Mouse (Mus musculus) brain, embryonic 14.5 days (tissue): Measurements from ENCODE around the gene Washc2. TPM values are rescaled to one million over a fixed set of nuclear protein-coding genes. Genes with fewer than 3 reads are reported as not detected.

ENCODE experiments used
- DNase-seq: peaks from one replicate; pipeline ENCODE4 v3.0.0-alpha.2; 2011; ENCODE audit warnings: low read depth
- CTCF ChIP-seq: fragments of 200-500 bp; IDR thresholded peaks from 2 replicates; pipeline ENCODE4 v1.5.1; 2012; ENCODE audit warnings: inconsistent platforms, mild to moderate bottlenecking, moderate library complexity, borderline replicate concordance; ENCODE audit not compliant: insufficient read depth, insufficient read length; ENCODE audit errors: extremely low read depth
- POLR2A ChIP-seq: fragments of 200-500 bp; IDR thresholded peaks from 2 replicates; pipeline ENCODE4 v1.6.1; 2012; ENCODE audit warnings: mild to moderate bottlenecking, inconsistent platforms, borderline replicate concordance; ENCODE audit not compliant: poor library complexity, insufficient read depth, insufficient read length, severe bottlenecking; ENCODE audit errors: extremely low read depth
- polyA plus RNA-seq: library from polyadenylated mRNA; depleted of rRNA; stranded (reverse); fragments of >200 nt; gene quantifications from 2 replicates; pipeline ENCODE4 v1.2.3, GENCODE M21; 2012; rRNA removed

Washc2 gene
- polyA plus RNA-seq, 1 experiment, result 105 TPM

DNA sequence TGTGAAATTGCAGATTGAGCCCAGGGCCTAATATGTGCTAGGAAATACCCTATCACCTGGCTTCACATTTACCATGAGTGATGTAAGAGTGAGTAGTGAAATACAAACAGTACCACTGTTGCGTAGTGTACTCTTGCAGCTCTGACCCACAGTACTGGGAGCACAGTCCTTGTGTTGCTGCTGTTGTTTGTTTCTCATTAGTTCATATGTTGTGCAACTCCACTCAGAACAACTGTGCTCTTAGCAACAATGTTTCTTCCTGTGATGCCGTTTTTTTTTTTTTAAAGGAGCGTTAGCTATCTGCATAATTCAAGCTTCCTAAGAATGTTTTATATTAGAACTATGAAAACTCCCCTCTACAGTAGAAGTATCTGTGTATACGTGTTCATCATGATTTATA is 57.8 kb downstream of the Washc2 start:
- peak; percentile 10 for DNase-seq
- TF ChIP-seq CTCF (no peak), POLR2A (no peak)

DNA sequence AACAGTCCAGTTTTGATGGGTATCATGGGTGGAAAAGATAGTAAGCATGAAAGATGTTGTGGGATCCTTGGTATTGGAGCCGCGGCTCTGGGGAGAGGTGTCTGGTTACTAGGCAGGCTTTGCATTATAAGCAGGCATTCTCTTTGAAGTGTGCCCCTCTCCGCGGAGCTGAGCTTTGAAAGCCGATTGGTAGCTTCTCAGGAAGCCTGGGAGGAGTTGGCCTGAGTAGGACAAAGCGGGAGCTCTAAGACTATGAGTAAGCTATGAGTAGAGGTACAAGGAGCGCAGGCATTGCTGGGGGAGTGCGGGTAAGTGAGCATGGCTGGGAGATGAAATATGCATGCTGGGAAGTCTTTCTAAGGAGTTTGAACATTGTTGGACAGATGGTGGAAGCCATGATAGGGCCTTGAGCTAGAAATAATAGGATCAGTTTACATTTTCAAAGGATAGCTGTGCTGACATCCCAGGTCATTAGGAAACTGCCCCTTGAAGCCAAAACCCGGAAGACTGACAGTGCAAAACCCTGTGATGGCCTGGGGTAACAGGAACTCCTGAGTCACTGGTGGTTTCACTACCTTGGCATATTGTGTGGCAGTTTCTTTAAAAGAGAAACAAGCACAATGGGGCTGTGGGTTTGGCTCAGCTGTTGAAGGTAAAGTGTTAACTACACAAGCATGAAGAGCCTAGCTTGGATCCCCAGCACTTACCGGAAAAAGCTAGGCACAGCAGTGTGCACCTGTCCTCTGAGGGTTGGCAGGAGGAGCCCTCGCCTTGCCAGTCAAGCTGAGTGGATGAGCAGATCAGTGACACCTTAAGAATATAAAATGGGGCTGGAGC is 58.7 kb downstream of the Washc2 start:
- peak; percentile 93 for DNase-seq
- TF ChIP-seq POLR2A (no peak), CTCF (no peak)

- DNase-seq, result no peak
- TF ChIP-seq CTCF, result no peak
Measured at GRCm38 (mm10) chr6:116267110-116267423, 59.2 kb downstream of the Washc2 start.

- no peak for DNase-seq
- TF ChIP-seq POLR2A, result no peak
- no peak for TF ChIP-seq CTCF
Measured at GRCm38 (mm10) chr6:116275695-116276094, 67.9 kb downstream of the Washc2 start.

DNA sequence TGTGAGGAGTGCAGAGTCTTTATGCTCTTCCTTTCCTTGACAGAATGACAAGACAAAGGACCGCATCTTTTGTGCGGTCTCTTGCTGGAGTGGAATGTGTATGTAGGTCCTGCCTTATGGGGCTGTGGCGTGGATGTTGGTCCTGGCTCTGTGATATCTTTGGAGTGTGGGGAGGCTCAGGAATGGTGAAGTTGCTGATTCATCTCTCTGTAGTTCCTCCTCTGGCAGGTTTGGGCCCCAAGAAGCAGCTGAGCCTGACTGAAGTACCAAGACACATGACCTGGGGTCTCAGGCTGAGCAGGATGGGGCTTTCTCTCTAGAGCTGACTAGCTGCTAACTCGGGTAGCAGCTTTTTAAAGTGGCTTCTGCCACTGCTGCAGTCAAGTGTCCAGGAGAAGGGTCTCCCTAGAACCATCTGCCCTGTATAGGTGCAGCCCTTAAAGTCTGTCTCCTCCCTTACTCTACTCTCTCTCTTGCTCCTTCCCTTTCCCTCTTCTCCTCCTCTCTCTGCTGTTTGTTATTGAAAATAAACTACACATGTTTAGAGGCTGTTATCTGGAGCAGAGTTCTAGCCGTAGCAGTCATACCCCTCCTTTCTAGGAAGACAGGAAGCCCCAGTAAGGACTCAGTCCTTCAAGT is 71.0 kb downstream of the Washc2 start:
- no peak for TF ChIP-seq CTCF
- no peak for TF ChIP-seq POLR2A

GRCm38 (mm10) chr6:116281014-116281413 is 73.2 kb downstream of the Washc2 start:
- TF ChIP-seq CTCF, result no peak
- no peak for TF ChIP-seq POLR2A
- no peak for DNase-seq

More for the DNA sequence above, 71.0 kb downstream of the Washc2 start:
- no peak for DNase-seq

DNA sequence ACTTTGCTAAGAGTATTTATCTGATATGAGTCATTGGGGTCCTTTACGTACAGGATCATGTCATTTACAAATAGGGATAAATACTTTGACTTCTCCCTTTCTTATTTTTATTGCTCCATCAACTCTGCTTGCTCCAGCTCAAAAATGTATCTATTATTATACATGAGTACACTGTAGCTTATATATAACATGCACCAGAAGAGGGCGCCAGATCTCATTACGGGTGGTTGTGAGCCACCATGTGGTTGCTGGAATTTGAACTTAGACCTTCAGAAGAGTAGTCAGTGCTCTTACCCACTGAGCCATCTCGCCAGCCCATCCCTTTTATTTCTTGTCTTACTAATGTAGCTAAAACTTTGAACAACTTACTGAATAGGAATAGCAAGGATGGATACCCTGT is 74.7 kb downstream of the Washc2 start:
- TF ChIP-seq POLR2A, result no peak
- 0 out of 2 replicates have a peak, but pooled peaks have one; percentile 7 for TF ChIP-seq CTCF
- no peak for DNase-seq

DNA sequence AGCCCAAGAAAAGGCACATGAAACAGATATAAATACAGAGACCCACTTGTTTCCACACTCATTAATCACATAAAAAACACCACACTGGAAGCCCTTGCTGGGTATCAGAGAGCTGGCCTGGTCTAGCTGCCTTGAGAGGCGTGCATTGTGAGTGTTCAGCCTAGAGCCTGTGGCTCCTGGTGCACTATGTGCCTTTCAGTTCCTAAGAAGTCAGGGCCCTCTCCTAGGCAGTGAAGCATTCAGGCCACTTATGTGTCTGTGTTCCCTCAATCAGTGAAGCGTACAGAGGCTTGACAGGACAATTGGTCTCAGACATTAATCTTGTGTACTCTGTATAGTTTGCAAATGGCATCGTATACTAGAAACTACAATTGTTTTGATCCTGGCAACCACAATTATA is 75.4 kb downstream of the Washc2 start:
- TF ChIP-seq CTCF, result no peak
- TF ChIP-seq POLR2A, result no peak
- DNase-seq, result no peak

DNA sequence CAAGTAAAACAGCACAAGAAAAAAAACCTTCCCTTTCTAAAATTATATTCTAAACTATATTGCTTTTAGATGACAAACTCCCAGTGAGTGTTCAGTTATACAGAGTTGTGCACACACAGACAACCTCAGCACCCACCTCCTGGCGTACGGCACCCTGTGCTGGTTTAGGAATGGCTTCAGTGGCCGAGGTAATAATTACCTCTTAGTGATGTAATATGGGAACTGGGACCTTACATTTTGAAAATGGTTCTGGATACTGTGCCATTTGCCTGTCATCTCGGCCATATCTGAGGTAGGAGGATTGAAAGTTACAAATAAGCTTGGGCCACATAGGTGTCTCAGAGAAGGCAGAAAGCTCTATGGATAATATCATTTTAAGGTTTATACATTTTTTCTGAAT is 78.5 kb downstream of the Washc2 start:
- DNase-seq, result no peak
- TF ChIP-seq CTCF, result no peak
- TF ChIP-seq POLR2A, result no peak

GRCm38 (mm10) chr6:116286870-116287575 is 79.2 kb downstream of the Washc2 start:
- DNase-seq, result no peak
- no peak for TF ChIP-seq CTCF
- no peak for TF ChIP-seq POLR2A

GRCm38 (mm10) chr6:116311411-116311810 is 103.6 kb downstream of the Washc2 start:
- DNase-seq, result no peak
- TF ChIP-seq POLR2A (no peak), CTCF (no peak)

Other genes starting within 250 kb of the Washc2 start
- gene Plxnd1, start 213.0 kb upstream of the Washc2 start, polyA plus RNA-seq, result 34.7 and 38.5 TPM in 2 replicates
- gene Tmcc1, start 14.6 kb upstream of the Washc2 start, polyA plus RNA-seq, result 50.5 and 56.1 TPM in 2 replicates
- gene Zfand4, start 56.2 kb downstream of the Washc2 start, polyA plus RNA-seq, result 6.5 and 7.7 TPM in 2 replicates
- 166 and 169 TPM in 2 replicates for gene March8, start 130.0 kb downstream of the Washc2 start, polyA plus RNA-seq